Mouse (Mus musculus): ENCODE data around the gene Slc25a30. TPM values are rescaled to one million over a fixed set of nuclear protein-coding genes. Genes with fewer than 3 reads are reported as not detected.
A peak's percentile ranks its signal among the peaks of the same experiment; 100 is the strongest.

Slc25a30 gene
- total and polyA plus RNA-seq, 3 experiments = 20.3 to 24.0 TPM; not detected in 1

- Histone ChIP-seq H3K9ac (ENCODE audit: control insufficient read depth, low read depth, low read length, poor library complexity, severe bottlenecking) (no peak overlapping the region), H3K27ac (ENCODE audit: control insufficient read depth, low read depth, low read length) (no peak overlapping the region), H3K4me3 (ENCODE audit: control insufficient read depth in 1 of 2, insufficient read depth in 1 of 2, low read depth in 2 of 2, low read length in 2 of 2) (no peak overlapping the region), H3K27me3 (ENCODE audit: control insufficient read depth in 1 of 2, insufficient read depth in 2 of 2, low read length in 2 of 2) (no peaks in the 10 kb centered on the region; a peak in 1 of 4 replicates), H3K36me3 (ENCODE audit: control insufficient read depth in 1 of 2, insufficient read depth in 2 of 2, low read length in 2 of 2) (no peaks in the 10 kb centered on the region), H3K9me3 (replicated peaks; ENCODE audit: insufficient read depth, low read length) (no peaks in the 10 kb centered on the region), H3K79me2 (ENCODE audit: control insufficient read depth, insufficient read depth, low read length, poor library complexity) (no peaks in the 10 kb centered on the region), H3K4me1 (ENCODE audit: control insufficient read depth in 1 of 2, insufficient read depth in 2 of 2, low read length in 2 of 2) (no peaks in the 10 kb centered on the region)
- no peak for DNase-seq (ENCODE audit: low read depth, low spot score)
- TF ChIP-seq ZNF384 (IDR thresholded peaks at IDR 0.05; ENCODE audit: low read depth, low read length) (0 out of 2 replicates have a peak, but pooled peaks have one; percentile 29), USF1 (IDR thresholded peaks at IDR 0.05; ENCODE audit: low read depth, low read length) (no peak)
Observed at GRCm38 (mm10) chr14:75819341-75819740, 32.5 kb upstream of the Slc25a30 start.

GRCm38 (mm10) chr14:75818528-75818927 is 31.7 kb upstream of the Slc25a30 start:
- no peaks in the 10 kb centered on the region; a peak in 1 of 4 replicates for H3K27me3 ChIP-seq (ENCODE audit: control insufficient read depth in 1 of 2, insufficient read depth in 2 of 2, low read length in 2 of 2)
- H3K36me3 ChIP-seq (ENCODE audit: control insufficient read depth in 1 of 2, insufficient read depth in 2 of 2, low read length in 2 of 2) = no peaks in the 10 kb centered on the region
- no peaks in the 10 kb centered on the region for H3K9me3 ChIP-seq (replicated peaks; ENCODE audit: insufficient read depth, low read length)
- TF ChIP-seq GABPA (IDR thresholded peaks at IDR 0.05; ENCODE audit: low read depth, low read length) (no peak), MAX (IDR thresholded peaks at IDR 0.05; ENCODE audit: low read length) (no peak), UBTF (IDR thresholded peaks at IDR 0.05; ENCODE audit: borderline replicate concordance, insufficient read depth, low read depth, low read length) (no peak), CHD1 (IDR thresholded peaks at IDR 0.05; ENCODE audit: low read depth, low read length) (no peak), ZKSCAN1 (IDR thresholded peaks at IDR 0.05; ENCODE audit: low read depth, low read length) (no peak), CTCF (IDR thresholded peaks at IDR 0.05 in 2 of 3, conservative IDR thresholded peaks at IDR 0.05 in 1 of 3; ENCODE audit: control insufficient read depth in 1 of 3, insufficient read depth in 1 of 3, low read depth in 2 of 3, low read length in 3 of 3, poor library complexity in 1 of 3, severe bottlenecking in 1 of 3) (no peak), MAFK (IDR thresholded peaks at IDR 0.05; ENCODE audit: borderline replicate concordance, low read depth, low read length) (no peak), NELFE (IDR thresholded peaks at IDR 0.05; ENCODE audit: low read depth, low read length) (no peak), SIN3A (IDR thresholded peaks at IDR 0.05; ENCODE audit: low read length) (no peak), E2F4 (IDR thresholded peaks at IDR 0.05; ENCODE audit: borderline replicate concordance, low read depth, low read length) (no peak), ETS1 (IDR thresholded peaks at IDR 0.05; ENCODE audit: low read depth, low read length) (no peak), USF1 (IDR thresholded peaks at IDR 0.05; ENCODE audit: low read depth, low read length) (no peak), POLR2AphosphoS5 (IDR thresholded peaks at IDR 0.05; ENCODE audit: borderline replicate concordance, low read depth, low read length) (no peak), ZC3H11A (IDR thresholded peaks at IDR 0.05; ENCODE audit: low read depth, low read length) (no peak)
- no peaks in the 10 kb centered on the region for H3K79me2 ChIP-seq (ENCODE audit: control insufficient read depth, insufficient read depth, low read length, poor library complexity)
- H3K9ac ChIP-seq (ENCODE audit: control insufficient read depth, low read depth, low read length, poor library complexity, severe bottlenecking) = no peak overlapping the region
- no peaks in the 10 kb centered on the region for H3K4me1 ChIP-seq (ENCODE audit: control insufficient read depth in 1 of 2, insufficient read depth in 2 of 2, low read length in 2 of 2)
- DNase-seq (ENCODE audit: low read depth, low spot score) = no peak
- no peak overlapping the region for H3K4me3 ChIP-seq (ENCODE audit: control insufficient read depth in 1 of 2, insufficient read depth in 1 of 2, low read depth in 2 of 2, low read length in 2 of 2)
- H3K27ac ChIP-seq (ENCODE audit: control insufficient read depth, low read depth, low read length) = no peak overlapping the region
